Mouse (Mus musculus): ENCODE results near the gene Lbhd2.

DNA sequence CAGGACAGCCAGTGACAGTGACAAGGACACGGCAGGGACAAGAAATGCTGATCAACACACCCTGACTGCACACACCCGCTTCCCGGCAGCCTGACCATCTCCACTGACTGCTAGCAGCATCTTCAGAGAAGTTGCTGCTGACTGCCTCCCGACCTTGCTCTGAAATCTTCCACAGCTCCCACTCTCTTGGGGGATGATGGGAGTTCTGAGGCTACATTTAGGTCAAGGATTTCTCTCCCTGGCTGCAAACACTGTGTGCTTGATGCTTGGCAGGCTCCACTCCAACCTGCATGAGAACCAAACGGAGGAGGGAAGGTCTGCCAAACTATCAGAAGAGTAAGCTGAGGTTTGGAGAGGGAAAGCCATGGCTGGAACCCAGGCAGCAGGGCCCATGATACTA, 9.6 kb upstream of the Lbhd2 start:
- TF ChIP-seq GATA1 (IDR thresholded peaks at IDR 0.05; ENCODE audit: low read length) (no peak), TAL1 (IDR thresholded peaks at IDR 0.05; ENCODE audit: low read length) (no peak)
